30 mouse cellular contexts compared by ENCODE assay signal in the genomic region with DNA sequence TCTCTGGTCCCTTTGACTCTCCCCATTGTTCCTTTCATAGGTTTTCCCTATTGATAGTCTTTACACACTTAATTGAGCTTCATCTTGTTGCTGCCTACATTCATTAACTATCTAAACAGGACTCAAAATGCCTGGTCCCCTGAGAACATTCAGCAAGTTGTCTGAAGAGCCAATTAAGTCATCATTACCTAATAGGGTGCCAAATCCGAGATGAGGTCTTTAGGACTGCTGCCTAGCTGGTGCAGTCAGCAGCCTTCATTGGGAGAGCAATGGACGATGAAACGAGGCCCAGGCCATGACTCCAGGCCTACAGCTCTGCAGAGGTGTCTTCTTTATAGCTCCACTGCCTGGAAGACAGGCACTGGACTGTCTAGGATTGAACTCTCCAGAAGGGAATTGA.
DNase-seq lines count a peak whose midpoint lies in the region; ATAC-seq lines count a peak whose summit lies in the region.
"Had no signal": no experiment of that assay in that cellular context is flagged by ENCODE, and none has a peak within 500 bp of the region (broad histone marks: within the 10 kb centered on the region; RNA-seq: fewer than 3 reads in every experiment).

No protein-coding gene starts in this region.

- no peaks in the 10 kb centered on the region for H3K9me3 ChIP-seq in forebrain, embryonic 12.5 days
- no peaks in the 10 kb centered on the region for H3K9me3 ChIP-seq in forebrain, embryonic 13.5 days (replicated peaks)
- H3K9me3 ChIP-seq in hindbrain, embryonic 13.5 days = no peaks in the 10 kb centered on the region
- H3K9me3 ChIP-seq in hindbrain, embryonic 10.5 days = no peaks in the 10 kb centered on the region
- H3K9me3 ChIP-seq in midbrain, embryonic 12.5 days = no peaks in the 10 kb centered on the region
- no peaks in the 10 kb centered on the region for H3K9me3 ChIP-seq in midbrain, embryonic 11.5 days (ENCODE audit: control insufficient read depth, low read length)
- H3K9me3 ChIP-seq: embryonic facial prominence, embryonic 15.5 days; heart, embryonic 13.5 days; hindbrain, embryonic 15.5 days had no signal

- DNase-seq in hindbrain, embryonic 10.5 days (ENCODE audit: low spot score) = no peak
- DNase-seq in midbrain, embryonic 11.5 days (ENCODE audit: low spot score, missing footprints) = no peak
- DNase-seq in retina, postnatal 1 day = peak; percentile 11
- no peak for DNase-seq in retina, embryonic 14.5 days (ENCODE audit: low spot score)
- DNase-seq: adrenal gland, postnatal 10 days; adrenal gland, postnatal 36 days; B cell, adult 2 months; cerebellum, adult 11 months; cerebellum, adult 9-11 months; cerebellum, postnatal 25 days; forebrain, postnatal 0 days; gastrocnemius, adult 2 months; gastrocnemius, postnatal 14 days; heart, adult 18-20 months; heart, postnatal 14 days; heart, postnatal 4 days; kidney, adult 18-20 months had no signal

- no peaks in the 10 kb centered on the region for H3K36me3 ChIP-seq in forebrain, embryonic 12.5 days (replicated peaks)
- no peaks in the 10 kb centered on the region for H3K36me3 ChIP-seq in forebrain, embryonic 13.5 days (ENCODE audit: poor library complexity, severe bottlenecking)
- H3K36me3 ChIP-seq in hindbrain, embryonic 13.5 days = no peaks in the 10 kb centered on the region
- H3K36me3 ChIP-seq in hindbrain, embryonic 10.5 days = no peaks in the 10 kb centered on the region
- no peaks in the 10 kb centered on the region for H3K36me3 ChIP-seq in midbrain, embryonic 12.5 days
- no peaks in the 10 kb centered on the region for H3K36me3 ChIP-seq in midbrain, embryonic 11.5 days (ENCODE audit: control insufficient read depth, insufficient read depth, low read length)
- H3K36me3 ChIP-seq: embryonic facial prominence, embryonic 12.5 days; embryonic facial prominence, embryonic 15.5 days; G1E; heart, embryonic 13.5 days; hindbrain, embryonic 15.5 days had no signal

- no peak overlapping the region for H3K4me3 ChIP-seq in forebrain, embryonic 12.5 days (replicated peaks)
- no peak overlapping the region for H3K4me3 ChIP-seq in forebrain, embryonic 13.5 days
- no peak overlapping the region for H3K4me3 ChIP-seq in hindbrain, embryonic 13.5 days
- H3K4me3 ChIP-seq in hindbrain, embryonic 10.5 days = no peak overlapping the region
- H3K4me3 ChIP-seq in midbrain, embryonic 12.5 days = no peak overlapping the region
- no peak overlapping the region for H3K4me3 ChIP-seq in midbrain, embryonic 11.5 days (ENCODE audit: low read depth, low read length)
- H3K4me3 ChIP-seq: embryonic facial prominence, embryonic 12.5 days; embryonic facial prominence, embryonic 15.5 days; gastrocnemius, adult 2 months; heart, embryonic 13.5 days; hindbrain, embryonic 15.5 days had no signal

- H3K27me3 ChIP-seq in forebrain, embryonic 12.5 days = 0 out of 2 replicates have a peak, but pooled peaks cover 2% of the 10 kb centered on the region
- H3K27me3 ChIP-seq in forebrain, embryonic 13.5 days = no peaks in the 10 kb centered on the region
- no peaks in the 10 kb centered on the region for H3K27me3 ChIP-seq in hindbrain, embryonic 13.5 days
- no peaks in the 10 kb centered on the region for H3K27me3 ChIP-seq in hindbrain, embryonic 10.5 days (ENCODE audit: insufficient read depth, poor library complexity, severe bottlenecking)
- peaks cover 3% of the 10 kb centered on the region; the same call in 1 of the 2 replicates for H3K27me3 ChIP-seq in midbrain, embryonic 12.5 days
- no peaks in the 10 kb centered on the region for H3K27me3 ChIP-seq in midbrain, embryonic 11.5 days (ENCODE audit: control insufficient read depth, insufficient read depth, low read length)
- H3K27me3 ChIP-seq: CH12.LX; embryonic facial prominence, embryonic 12.5 days; embryonic facial prominence, embryonic 15.5 days; heart, embryonic 13.5 days; hindbrain, embryonic 15.5 days; Patski had no signal

- peak; percentile 73; the same call in 1 of the 2 replicates for ATAC-seq in forebrain, embryonic 12.5 days (ENCODE audit: low FRiP score)
- no peak for ATAC-seq in forebrain, embryonic 13.5 days
- peak; percentile 28; the same call in 1 of the 2 replicates for ATAC-seq in hindbrain, embryonic 13.5 days (ENCODE audit: low FRiP score)
- peak; percentile 54; the same call in 1 of the 2 replicates for ATAC-seq in midbrain, embryonic 12.5 days (ENCODE audit: low FRiP score, low read depth)
- ATAC-seq in midbrain, embryonic 11.5 days (ENCODE audit: low FRiP score) = no peak
- ATAC-seq: forebrain, postnatal 0 days; inflammation-experienced regulatory T-cells, adult 6 months; intestine, embryonic 16.5 days; Patski had no signal

- no peak overlapping the region for H3K27ac ChIP-seq in forebrain, embryonic 12.5 days
- no peak overlapping the region for H3K27ac ChIP-seq in forebrain, embryonic 13.5 days
- H3K27ac ChIP-seq in hindbrain, embryonic 13.5 days = no peak overlapping the region
- no peak overlapping the region for H3K27ac ChIP-seq in hindbrain, embryonic 10.5 days
- no peak overlapping the region for H3K27ac ChIP-seq in midbrain, embryonic 12.5 days (replicated peaks)
- no peak overlapping the region for H3K27ac ChIP-seq in midbrain, embryonic 11.5 days (ENCODE audit: low read depth, low read length)
- H3K27ac ChIP-seq: embryonic facial prominence, embryonic 12.5 days; embryonic facial prominence, embryonic 15.5 days; gastrocnemius, adult 2 months; heart, embryonic 13.5 days; hindbrain, embryonic 15.5 days had no signal

- 0 out of 2 replicates have a peak, but pooled peaks cover 7% of the 10 kb centered on the region for H3K4me1 ChIP-seq in forebrain, embryonic 12.5 days
- H3K4me1 ChIP-seq in forebrain, embryonic 13.5 days = peaks cover 8% of the 10 kb centered on the region
- no peaks in the 10 kb centered on the region for H3K4me1 ChIP-seq in hindbrain, embryonic 13.5 days (replicated peaks)
- H3K4me1 ChIP-seq in hindbrain, embryonic 10.5 days (replicated peaks) = no peaks in the 10 kb centered on the region
- H3K4me1 ChIP-seq in midbrain, embryonic 12.5 days = peaks cover 5% of the 10 kb centered on the region; the same call in 1 of the 2 replicates
- H3K4me1 ChIP-seq in midbrain, embryonic 11.5 days (ENCODE audit: control insufficient read depth, insufficient read depth, low read length) = no peaks in the 10 kb centered on the region
- H3K4me1 ChIP-seq: embryonic facial prominence, embryonic 12.5 days; embryonic facial prominence, embryonic 15.5 days; hindbrain, embryonic 15.5 days had no signal

- 14% methylated on average over 3 of the region's 3 CpGs for WGBS in forebrain, embryonic 12.5 days
- 13% methylated on average over 3 of the region's 3 CpGs for WGBS in forebrain, embryonic 13.5 days
- WGBS in hindbrain, embryonic 13.5 days = 28% methylated on average over 3 of the region's 3 CpGs
- WGBS in hindbrain, embryonic 10.5 days = 42% methylated on average over 3 of the region's 3 CpGs
- 24% methylated on average over 3 of the region's 3 CpGs for WGBS in midbrain, embryonic 12.5 days
- 32% methylated on average over 3 of the region's 3 CpGs for WGBS in midbrain, embryonic 11.5 days

- H3K9ac ChIP-seq in forebrain, embryonic 12.5 days = no peak overlapping the region
- H3K9ac ChIP-seq in forebrain, embryonic 13.5 days = no peak overlapping the region
- H3K9ac ChIP-seq in hindbrain, embryonic 13.5 days = no peak overlapping the region
- H3K9ac ChIP-seq in midbrain, embryonic 12.5 days (replicated peaks) = no peak overlapping the region
- no peak overlapping the region for H3K9ac ChIP-seq in midbrain, embryonic 11.5 days (ENCODE audit: low read length)
- H3K9ac ChIP-seq: embryonic facial prominence, embryonic 12.5 days; embryonic facial prominence, embryonic 15.5 days; forebrain, postnatal 0 days; heart, embryonic 13.5 days; hindbrain, embryonic 15.5 days had no signal

- H3K4me2 ChIP-seq in forebrain, embryonic 12.5 days = no peak overlapping the region
- no peak overlapping the region for H3K4me2 ChIP-seq in forebrain, embryonic 13.5 days
- no peak overlapping the region for H3K4me2 ChIP-seq in hindbrain, embryonic 13.5 days
- H3K4me2 ChIP-seq in midbrain, embryonic 12.5 days (replicated peaks) = no peak overlapping the region
- no peak overlapping the region for H3K4me2 ChIP-seq in midbrain, embryonic 11.5 days
- H3K4me2 ChIP-seq: embryonic facial prominence, embryonic 12.5 days; embryonic facial prominence, embryonic 15.5 days; heart, embryonic 13.5 days; hindbrain, embryonic 15.5 days had no signal

Comparison
In these comparisons a context has a peak if more than half of its experiments do, and no peak if none do; other contexts are left out.
1. ATAC-seq: peak in forebrain, embryonic 12.5 days (single experiment), hindbrain, embryonic 13.5 days (single experiment) and midbrain, embryonic 12.5 days (single experiment); none in forebrain, embryonic 13.5 days (single experiment) and midbrain, embryonic 11.5 days (single experiment).